Mouse (Mus musculus) heart, postnatal 0 days (tissue): ENCODE data around the gene Slc2a9.

Experiments used
- CTCF ChIP-seq: IDR thresholded peaks from 2 replicates; pipeline ENCODE4 v1.5.1; 2016; ENCODE audit warnings: antibody characterized with exemption, control low read depth, low read depth
- EP300 ChIP-seq: IDR thresholded peaks from 2 replicates; pipeline ENCODE4 v1.6.1; 2016; ENCODE audit warnings: antibody characterized with exemption, low read depth

GRCm38 (mm10) chr5:38388857-38389256, 114.1 kb downstream of the Slc2a9 start:
- TF ChIP-seq EP300 = no peak
- TF ChIP-seq CTCF = no peak
